Mouse (Mus musculus) midbrain, embryonic 11.5 days (tissue): Measurements from ENCODE around the gene Olfr568. TPM values are rescaled to one million over a fixed set of nuclear protein-coding genes. Genes with fewer than 3 reads are reported as not detected.

Experiments
- ATAC-seq: fragments of 200-750 bp; cut with Nextera tagmentation; 2 replicates; pipeline ENCODE4 v1.8.0; 2017; ENCODE audit warnings: moderate TSS enrichment, moderate library complexity; ENCODE audit not compliant: low FRiP score
- DNase-seq: peaks from one replicate; pipeline ENCODE4 v3.0.0; 2015; ENCODE audit warnings: low spot score; ENCODE audit errors: missing footprints
- H3K27ac ChIP-seq: fragments of 300-500 bp; sonication (generic); 2 replicates; pipeline ENCODE4 v1.5.1; 2014; ENCODE audit warnings: low read depth, low read length
- H3K27me3 ChIP-seq: fragments of 300-500 bp; sonication (generic); 2 replicates; pipeline ENCODE4 v1.6.1; 2014; ENCODE audit warnings: mild to moderate bottlenecking, low read length, moderate library complexity, mixed read lengths; ENCODE audit not compliant: control insufficient read depth, insufficient read depth
- H3K36me3 ChIP-seq: fragments of 300-500 bp; sonication (generic); 2 replicates; pipeline ENCODE4 v1.6.1; 2014; ENCODE audit warnings: mild to moderate bottlenecking, low read length, moderate library complexity, mixed read lengths; ENCODE audit not compliant: control insufficient read depth, insufficient read depth
- H3K4me1 ChIP-seq: fragments of 300-500 bp; sonication (generic); 2 replicates; pipeline ENCODE4 v1.6.1; 2014; ENCODE audit warnings: low read length; ENCODE audit not compliant: control insufficient read depth, insufficient read depth
- H3K4me2 ChIP-seq: fragments of 300-500 bp; sonication (generic); 2 replicates; pipeline ENCODE4 v1.6.1; 2014; ENCODE audit warnings: mild to moderate bottlenecking, moderate library complexity
- H3K4me3 ChIP-seq: fragments of 300-500 bp; sonication (generic); 2 replicates; pipeline ENCODE4 v1.5.1; 2014; ENCODE audit warnings: low read depth, low read length
- H3K9ac ChIP-seq: fragments of 300-500 bp; sonication (generic); 2 replicates; pipeline ENCODE4 v1.6.1; 2014; ENCODE audit warnings: low read length
- H3K9me3 ChIP-seq: fragments of 300-500 bp; sonication (generic); 2 replicates; pipeline ENCODE4 v1.6.1; 2016; ENCODE audit warnings: low read length; ENCODE audit not compliant: control insufficient read depth
- WGBS: fragments of 180-500 bp; shearing (Covaris S2); extraction: QIAGEN DNeasy Blood & Tissue Kit; methylation state at CpG from one replicate; pipeline ENCODE4 v1.1.7; 2014; 5-methylcytosine and 5-hydroxymethylcytosine counted together
- polyA plus RNA-seq: library from polyadenylated mRNA; unstranded; fragments of >200 nt; fragmentation: Nextera tagmentation; extraction: Ambion mirVana; gene quantifications from 2 replicates; pipeline ENCODE4 v1.2.1, GENCODE M21; 2014

Gene Olfr568
- polyA plus RNA-seq, 1 experiment from 2014 or later: not detected

- Histone ChIP-seq H3K27me3 (no peaks in the 10 kb centered on the region), H3K9ac (no peak overlapping the region), H3K9me3 (no peaks in the 10 kb centered on the region), H3K4me3 (no peak overlapping the region), H3K36me3 (no peaks in the 10 kb centered on the region), H3K4me1 (no peaks in the 10 kb centered on the region), H3K4me2 (no peak overlapping the region), H3K27ac (no peak overlapping the region)
- no peak for DNase-seq
- WGBS: 76% methylated on average over 3 of the region's 3 CpGs
- no peak for ATAC-seq
Observed at GRCm38 (mm10) chr7:102927105-102927504, 50.2 kb downstream of the Olfr568 start.

Other genes starting within 250 kb of the Olfr568 start
- not detected in 2 replicates for gene Olfr554, start 238.7 kb upstream of the Olfr568 start, polyA plus RNA-seq
- not detected in 2 replicates for gene Olfr555, start 218.3 kb upstream of the Olfr568 start, polyA plus RNA-seq
- gene Olfr556, start 212.2 kb upstream of the Olfr568 start, polyA plus RNA-seq: not detected in 2 replicates
- gene Trim68, start 189.8 kb upstream of the Olfr568 start, polyA plus RNA-seq: 9.5 and 10.8 TPM in 2 replicates
- gene Olfr557, start 181.2 kb upstream of the Olfr568 start, polyA plus RNA-seq: not detected in 2 replicates
- gene Olfr558, start 174.9 kb upstream of the Olfr568 start, polyA plus RNA-seq: not detected in 2 replicates
- not detected in 2 replicates for gene Olfr33, start 158.1 kb upstream of the Olfr568 start, polyA plus RNA-seq
- gene Olfr559, start 149.6 kb upstream of the Olfr568 start, polyA plus RNA-seq: not detected in 2 replicates
- not detected in 2 replicates for gene Olfr560, start 117.8 kb upstream of the Olfr568 start, polyA plus RNA-seq
- gene Olfr78, start 117.7 kb upstream of the Olfr568 start, polyA plus RNA-seq: not detected in 2 replicates
- not detected in 2 replicates for gene Olfr561, start 105.9 kb upstream of the Olfr568 start, polyA plus RNA-seq
- not detected in 2 replicates for gene Olfr564, start 73.6 kb upstream of the Olfr568 start, polyA plus RNA-seq
- not detected in 2 replicates for gene Olfr566, start 18.4 kb upstream of the Olfr568 start, polyA plus RNA-seq
- gene Olfr569, start 13.8 kb downstream of the Olfr568 start, polyA plus RNA-seq: not detected in 2 replicates
- gene Olfr570, start 17.5 kb downstream of the Olfr568 start, polyA plus RNA-seq: not detected in 2 replicates
- gene Olfr571, start 40.4 kb downstream of the Olfr568 start, polyA plus RNA-seq: 0.11 TPM in 1 of 2 replicates, not detected in the other
- not detected in 2 replicates for gene Olfr572, start 47.3 kb downstream of the Olfr568 start, polyA plus RNA-seq
- gene Olfr573-ps1, start 65.5 kb downstream of the Olfr568 start, polyA plus RNA-seq: not detected in 2 replicates
- not detected in 2 replicates for gene Olfr574, start 71.3 kb downstream of the Olfr568 start, polyA plus RNA-seq
- not detected in 2 replicates for gene Olfr575, start 81.7 kb downstream of the Olfr568 start, polyA plus RNA-seq
- not detected in 2 replicates for gene Olfr576, start 85.5 kb downstream of the Olfr568 start, polyA plus RNA-seq
- gene Olfr577, start 98.8 kb downstream of the Olfr568 start, polyA plus RNA-seq: not detected in 2 replicates
- gene Olfr578, start 112.2 kb downstream of the Olfr568 start, polyA plus RNA-seq: not detected in 2 replicates
- gene Olfr582, start 160.9 kb downstream of the Olfr568 start, polyA plus RNA-seq: not detected in 2 replicates
- gene Olfr583, start 174.2 kb downstream of the Olfr568 start, polyA plus RNA-seq: not detected in 2 replicates
- not detected in 2 replicates for gene Olfr584, start 204.8 kb downstream of the Olfr568 start, polyA plus RNA-seq
- gene Olfr585, start 220.6 kb downstream of the Olfr568 start, polyA plus RNA-seq: not detected in 2 replicates
- not detected in 2 replicates for gene Olfr586, start 248.5 kb downstream of the Olfr568 start, polyA plus RNA-seq